In genomic region chr7:127511808-127512230, GRCm38 (mm10) we compare ENCODE assay signal across 8 mouse cellular contexts. TPM values are rescaled to one million over a fixed set of nuclear protein-coding genes. Genes with fewer than 3 reads are reported as not detected.
A peak's percentile ranks its signal among the peaks of the same experiment; 100 is the strongest.
DNase-seq lines count a peak whose midpoint lies in the region; ATAC-seq and TF ChIP-seq lines count a peak whose summit lies in the region.

Gene Srcap, plus strand, starts transcription at chr7:127511983.

- H3K27ac ChIP-seq in ES-Bruce4 (ENCODE audit: insufficient read depth, low read length), result peak within 1 kb of the TSS; percentile 76
- peak within 1 kb of the TSS; percentile 98 for H3K27ac ChIP-seq in forebrain, embryonic 13.5 days
- peak within 1 kb of the TSS; percentile 99 for H3K27ac ChIP-seq in olfactory bulb, adult 2 months (ENCODE audit: insufficient read depth, low read depth, low read length)
- H3K27ac ChIP-seq in thymus, adult 2 months (ENCODE audit: control insufficient read depth, insufficient read depth, low read length), result peak within 1 kb of the TSS; percentile 78

- H3K4me2 ChIP-seq in forebrain, embryonic 13.5 days, result peak within 1 kb of the TSS; percentile 65

- TF ChIP-seq EP300 in ES-Bruce4 (IDR thresholded peaks at IDR 0.05; ENCODE audit: insufficient read depth, low read depth, low read length), result peak; percentile 49; the same call in 1 of the 2 replicates

- H3K9me3 ChIP-seq in ES-Bruce4 (replicated peaks; ENCODE audit: control insufficient read depth, insufficient read depth, low read length, poor library complexity, severe bottlenecking), result no peaks in the 10 kb centered on the region
- H3K9me3 ChIP-seq in forebrain, embryonic 13.5 days (replicated peaks), result no peaks in the 10 kb centered on the region

- H3K4me3 ChIP-seq in ES-Bruce4 (ENCODE audit: low read depth, low read length), result peak within 1 kb of the TSS; percentile 65
- H3K4me3 ChIP-seq in forebrain, embryonic 13.5 days, result peak within 1 kb of the TSS; percentile 79
- peak within 1 kb of the TSS; percentile 99 for H3K4me3 ChIP-seq in olfactory bulb, adult 2 months (ENCODE audit: insufficient read depth, low read depth, low read length)
- H3K4me3 ChIP-seq in thymus, adult 2 months (ENCODE audit: control insufficient read depth, insufficient read depth, low read length), result peak within 1 kb of the TSS; percentile 76

- peaks cover 10% of the 10 kb centered on the region for H3K36me3 ChIP-seq in ES-Bruce4 (ENCODE audit: control insufficient read depth, insufficient read depth, low read length, poor library complexity, severe bottlenecking)
- H3K36me3 ChIP-seq in forebrain, embryonic 13.5 days (ENCODE audit: poor library complexity, severe bottlenecking), result peaks cover 23% of the 10 kb centered on the region
- H3K36me3 ChIP-seq in thymus, adult 2 months (ENCODE audit: control insufficient read depth, insufficient read depth, low read length), result peaks cover 11% of the 10 kb centered on the region

- no peak for TF ChIP-seq CTCF in ES-Bruce4 (IDR thresholded peaks at IDR 0.05; ENCODE audit: low read depth, low read length)
- no peak for TF ChIP-seq CTCF in olfactory bulb, adult 2 months (IDR thresholded peaks at IDR 0.05; ENCODE audit: insufficient read depth, low read depth, low read length)
- peak; percentile 47; the same call in 1 of the 2 replicates for TF ChIP-seq CTCF in thymus, adult 2 months (IDR thresholded peaks at IDR 0.05; ENCODE audit: borderline replicate concordance, control insufficient read depth, extremely low read depth, insufficient read depth, low read length, poor library complexity)

- peak; percentile 83 for TF ChIP-seq POLR2A in ES-Bruce4 (IDR thresholded peaks at IDR 0.05; ENCODE audit: insufficient read depth, low read length)
- TF ChIP-seq POLR2A in olfactory bulb, adult 2 months (IDR thresholded peaks at IDR 0.05; ENCODE audit: insufficient read depth, low read depth, low read length), result peak; percentile 84
- peak; percentile 92 for TF ChIP-seq POLR2A in thymus, adult 2 months (IDR thresholded peaks at IDR 0.05; ENCODE audit: control insufficient read depth, extremely low read depth, insufficient read depth, low read length, poor library complexity)

- under 1% methylated on average over 32 of the region's 37 CpGs for WGBS in forebrain, embryonic 13.5 days
- under 1% methylated on average over 37 of the region's 37 CpGs for WGBS in olfactory bulb, adult 2 months
- WGBS in thymus, adult 2 months, result under 1% methylated on average over 37 of the region's 37 CpGs

- H3K4me1 ChIP-seq in ES-Bruce4 (ENCODE audit: control insufficient read depth, insufficient read depth, low read length), result peaks cover 2% of the 10 kb centered on the region
- peaks cover 19% of the 10 kb centered on the region for H3K4me1 ChIP-seq in forebrain, embryonic 13.5 days
- peaks cover 5% of the 10 kb centered on the region; the same call in 1 of the 2 replicates for H3K4me1 ChIP-seq in olfactory bulb, adult 2 months (ENCODE audit: control insufficient read depth, insufficient read depth, low read length)
- H3K4me1 ChIP-seq in thymus, adult 2 months (replicated peaks; ENCODE audit: control insufficient read depth, insufficient read depth, low read length), result no peaks in the 10 kb centered on the region

- intact Hi-C loops in heart, postnatal 10 days (cut with DNase I), result loop anchor here (2.0 kb wide), 1 partner anchor 31 kb away; no protein-coding TSS in a partner anchor

- peak; percentile 99 for ATAC-seq in forebrain, embryonic 13.5 days

- peak within 1 kb of the TSS; percentile 85 for H3K9ac ChIP-seq in ES-Bruce4 (ENCODE audit: low read depth, poor library complexity, severe bottlenecking)
- H3K9ac ChIP-seq in forebrain, embryonic 13.5 days, result peak within 1 kb of the TSS; percentile 89

- peak; percentile 95 for DNase-seq in c-Kit-positive CD71-positive TER-119-positive erythroid progenitor cells, embryonic 14.5 days (ENCODE audit: low spot score)
- peak; percentile 97 to 98 for DNase-seq in heart, postnatal 10 days
- peak; percentile 97 for DNase-seq in layer of hippocampus, adult 11-12 months (ENCODE audit: low spot score)
- DNase-seq in lung, adult 18-20 months, result peak; percentile 98
- peak; percentile 95 for DNase-seq in thymus, adult 2 months

- H3K27me3 ChIP-seq in ES-Bruce4 (ENCODE audit: control insufficient read depth, insufficient read depth, low read length, poor library complexity, severe bottlenecking), result no peaks in the 10 kb centered on the region
- H3K27me3 ChIP-seq in forebrain, embryonic 13.5 days, result no peaks in the 10 kb centered on the region
- no peaks in the 10 kb centered on the region for H3K27me3 ChIP-seq in thymus, adult 2 months (ENCODE audit: control insufficient read depth, insufficient read depth, low read length)

RNA-seq across cellular contexts. Expression of gene Srcap, which starts in this region (rescaled TPM):
- polyA plus RNA-seq in ES-Bruce4 (2011; ENCODE audit: insufficient read depth, insufficient read length, low read depth, missing spikeins), result 106 and 114 TPM in 2 replicates
- 50.3 and 55.2 TPM in 2 replicates for polyA plus RNA-seq in forebrain, embryonic 13.5 days (2015; fragmentation: Nextera tagmentation; extraction: Ambion mirVana)
- total RNA-seq in heart, postnatal 10 days (2021), result 10 to 100 TPM; 67.8 to 74.8 TPM
- polyA plus RNA-seq in olfactory bulb, adult 2 months (2012; ENCODE audit: insufficient read depth, insufficient read length, low replicate concordance, missing spikeins), result 110 and 137 TPM in 2 replicates
- 92.3 and 131 TPM in 2 replicates for polyA plus RNA-seq in thymus, adult 2 months (2012; rRNA removed)

Comparison
In these comparisons a context has a peak if more than half of its experiments do, and no peak if none do; other contexts are left out.
1. Peak in every context shown above with its lines: DNase-seq, ATAC-seq, H3K4me3 ChIP-seq and H3K27ac ChIP-seq.